Comparison of ENCODE assay signal across 11 mouse cellular contexts in genomic region chr13:25122740-25123335, GRCm38 (mm10).
DNase-seq lines count a peak whose midpoint lies in the region; ATAC-seq lines count a peak whose summit lies in the region.
"Had no signal": no experiment of that assay in that cellular context is flagged by ENCODE, and none has a peak within 500 bp of the region (broad histone marks: within the 10 kb centered on the region; RNA-seq: fewer than 3 reads in every experiment).

No protein-coding gene starts in this region.

- H3K27me3 ChIP-seq in hindbrain, embryonic 13.5 days: no peaks in the 10 kb centered on the region
- H3K27me3 ChIP-seq in hindbrain, embryonic 10.5 days (ENCODE audit: insufficient read depth, poor library complexity, severe bottlenecking): no peaks in the 10 kb centered on the region
- H3K27me3 ChIP-seq in neural tube, embryonic 11.5 days (ENCODE audit: control insufficient read depth, insufficient read depth, low read length): no peaks in the 10 kb centered on the region

- H3K4me2 ChIP-seq in hindbrain, embryonic 13.5 days: no peak overlapping the region
- no peak overlapping the region for H3K4me2 ChIP-seq in neural tube, embryonic 11.5 days (ENCODE audit: low read depth)

- no peak for DNase-seq in hindbrain, embryonic 10.5 days (ENCODE audit: low spot score)
- peak; percentile 40 for DNase-seq in neural tube, embryonic 11.5 days (ENCODE audit: low spot score)
- DNase-seq in neural tube, embryonic 10.5 days (ENCODE audit: extremely low spot score, low spot score): no peak
- DNase-seq in embryo, embryonic 11.5 days (ENCODE audit: low read depth, low spot score): peak; percentile 17
- DNase-seq in adrenal gland, postnatal 36 days: no peak
- DNase-seq in right cerebral cortex, postnatal 4 days: no peak
- DNase-seq: cerebellum, postnatal 14 days; lung, adult 18-20 months; thymus, postnatal 14 days had no signal

- no peaks in the 10 kb centered on the region for H3K36me3 ChIP-seq in hindbrain, embryonic 13.5 days
- H3K36me3 ChIP-seq in hindbrain, embryonic 10.5 days: no peaks in the 10 kb centered on the region
- no peaks in the 10 kb centered on the region for H3K36me3 ChIP-seq in neural tube, embryonic 11.5 days (ENCODE audit: control insufficient read depth, insufficient read depth, low read length)
- H3K36me3 ChIP-seq: limb, embryonic 10.5 days had no signal

- 59% methylated on average over 8 of the region's 8 CpGs for WGBS in hindbrain, embryonic 13.5 days
- 73% methylated on average over 8 of the region's 8 CpGs for WGBS in hindbrain, embryonic 10.5 days
- 70% methylated on average over 8 of the region's 8 CpGs for WGBS in neural tube, embryonic 11.5 days

- H3K4me3 ChIP-seq in hindbrain, embryonic 13.5 days: no peak overlapping the region
- no peak overlapping the region for H3K4me3 ChIP-seq in hindbrain, embryonic 10.5 days
- no peak overlapping the region for H3K4me3 ChIP-seq in neural tube, embryonic 11.5 days (ENCODE audit: low read depth, low read length)
- H3K4me3 ChIP-seq: limb, embryonic 10.5 days had no signal

- H3K9me3 ChIP-seq in hindbrain, embryonic 13.5 days: no peaks in the 10 kb centered on the region
- no peaks in the 10 kb centered on the region for H3K9me3 ChIP-seq in hindbrain, embryonic 10.5 days
- H3K9me3 ChIP-seq in neural tube, embryonic 11.5 days (ENCODE audit: control insufficient read depth, low read length): no peaks in the 10 kb centered on the region
- H3K9me3 ChIP-seq: limb, embryonic 10.5 days had no signal

- ATAC-seq in hindbrain, embryonic 13.5 days (ENCODE audit: low FRiP score): peak; percentile 72; the same call in 1 of the 2 replicates
- no peak for ATAC-seq in neural tube, embryonic 11.5 days (ENCODE audit: insufficient read depth, low FRiP score, low TSS enrichment)

- peak overlapping the region; percentile 63; the same call in 1 of the 2 replicates for H3K27ac ChIP-seq in hindbrain, embryonic 13.5 days
- H3K27ac ChIP-seq in hindbrain, embryonic 10.5 days: no peak overlapping the region
- H3K27ac ChIP-seq in neural tube, embryonic 11.5 days (ENCODE audit: low read depth, low read length): no peak overlapping the region
- H3K27ac ChIP-seq: limb, embryonic 10.5 days had no signal

- H3K4me1 ChIP-seq in hindbrain, embryonic 13.5 days (replicated peaks): peaks cover 4% of the 10 kb centered on the region
- no peaks in the 10 kb centered on the region for H3K4me1 ChIP-seq in hindbrain, embryonic 10.5 days (replicated peaks)
- H3K4me1 ChIP-seq in neural tube, embryonic 11.5 days (ENCODE audit: control insufficient read depth, insufficient read depth, low read length): no peaks in the 10 kb centered on the region

- H3K9ac ChIP-seq in hindbrain, embryonic 13.5 days: no peak overlapping the region
- no peak overlapping the region for H3K9ac ChIP-seq in neural tube, embryonic 11.5 days (ENCODE audit: low read length)

Comparison
In these comparisons a context has a peak if more than half of its experiments do, and no peak if none do; other contexts are left out.
1. DNase-seq: peak in neural tube, embryonic 11.5 days (single experiment) and embryo, embryonic 11.5 days (single experiment); none in hindbrain, embryonic 10.5 days (single experiment), neural tube, embryonic 10.5 days (single experiment), adrenal gland, postnatal 36 days (0 of 2) and right cerebral cortex, postnatal 4 days (single experiment).